Mouse (Mus musculus): Measurements from ENCODE around the gene Hsf2.
"Not testable (repeated sequence)": the region's sequence is repeated elsewhere in the genome, so short reads cannot be mapped to it uniquely, and the experiment has no call there.

Hsf2 gene

DNA sequence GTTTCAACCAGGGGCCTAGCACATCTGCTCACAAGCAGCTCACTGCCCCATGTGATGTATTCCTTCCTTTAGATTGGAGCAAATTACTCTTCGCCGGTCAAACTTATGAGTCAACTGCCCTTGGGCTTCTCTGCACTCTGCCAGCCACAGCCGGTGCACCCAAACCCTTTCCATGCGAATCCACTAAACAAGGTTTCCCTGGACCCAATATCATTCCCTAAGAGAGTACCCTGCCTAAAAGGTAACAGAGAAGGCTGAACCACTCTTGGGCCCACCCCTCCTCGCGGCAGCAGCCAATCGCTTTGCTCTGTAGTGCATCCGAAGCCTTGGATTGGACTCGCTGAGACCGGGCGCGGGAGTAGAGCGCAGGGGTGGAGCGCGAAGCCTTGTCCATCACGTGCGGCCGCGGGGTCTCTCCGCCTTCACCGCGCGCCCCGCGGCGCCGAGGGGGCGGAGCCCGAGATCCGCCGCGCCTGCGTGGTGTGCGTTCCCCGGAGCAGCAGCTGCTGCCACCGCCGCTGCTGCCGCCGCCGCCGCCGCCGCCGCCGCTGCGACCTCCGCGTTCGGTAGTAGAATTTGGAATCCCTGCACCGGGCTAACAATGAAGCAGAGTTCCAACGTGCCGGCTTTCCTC, at the start of gene Hsf2:
Gene Hsf2 (plus strand): TSS at position 478 of the 634 bp plus-strand sequence.
- DNase-seq (ENCODE audit: low spot score): peak; percentile 95

- DNase-seq (ENCODE audit: low spot score): no peak
These were observed 48.3 kb upstream of the Hsf2 start for GRCm38 (mm10) chr10:57437898-57438297.

DNA sequence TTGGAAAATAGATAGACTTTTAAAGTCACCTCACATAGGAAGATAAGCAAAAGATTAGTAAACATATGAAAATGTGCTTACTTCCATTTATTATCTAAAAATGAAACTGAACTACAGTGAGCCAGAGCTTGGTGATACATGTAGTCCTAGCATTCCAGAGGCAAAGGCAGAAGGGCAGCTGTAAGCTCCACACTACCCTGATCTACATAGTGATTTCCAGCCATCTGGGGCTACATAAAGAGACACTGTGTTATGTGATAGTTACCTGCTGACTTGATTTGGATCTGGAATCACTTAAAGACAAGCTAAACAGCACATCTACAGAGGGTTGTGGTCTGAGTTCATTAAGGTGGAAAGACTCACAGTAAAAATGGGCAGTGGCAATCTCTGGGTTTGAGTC, 45.1 kb upstream of the Hsf2 start:
- no peak for DNase-seq (ENCODE audit: low spot score)

DNA sequence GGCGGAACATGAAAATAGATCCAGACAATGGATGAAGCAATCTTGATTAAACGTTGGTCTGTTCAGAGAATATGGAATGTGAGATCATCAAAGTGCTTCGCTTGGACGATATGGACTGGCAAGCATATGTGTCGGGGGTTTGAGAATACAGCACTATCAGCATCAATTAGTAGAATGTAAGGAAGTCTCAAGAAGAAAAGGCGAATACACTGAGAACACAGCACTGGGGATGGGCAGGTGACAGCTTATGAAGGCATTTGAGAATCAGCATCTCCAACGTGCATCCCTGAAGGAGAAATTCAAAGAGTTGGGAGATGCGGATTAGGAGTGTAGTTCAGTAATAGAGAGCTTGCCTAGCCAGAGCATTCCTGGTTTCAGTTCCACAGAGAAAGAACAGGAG, 41.8 kb upstream of the Hsf2 start:
- no peak for DNase-seq (ENCODE audit: low spot score)

- DNase-seq (ENCODE audit: low spot score): no peak
These were observed 40.5 kb upstream of the Hsf2 start for GRCm38 (mm10) chr10:57445655-57446054.

- DNase-seq (ENCODE audit: low spot score): no peak
These were observed 38.5 kb upstream of the Hsf2 start for GRCm38 (mm10) chr10:57447657-57448050.

DNA sequence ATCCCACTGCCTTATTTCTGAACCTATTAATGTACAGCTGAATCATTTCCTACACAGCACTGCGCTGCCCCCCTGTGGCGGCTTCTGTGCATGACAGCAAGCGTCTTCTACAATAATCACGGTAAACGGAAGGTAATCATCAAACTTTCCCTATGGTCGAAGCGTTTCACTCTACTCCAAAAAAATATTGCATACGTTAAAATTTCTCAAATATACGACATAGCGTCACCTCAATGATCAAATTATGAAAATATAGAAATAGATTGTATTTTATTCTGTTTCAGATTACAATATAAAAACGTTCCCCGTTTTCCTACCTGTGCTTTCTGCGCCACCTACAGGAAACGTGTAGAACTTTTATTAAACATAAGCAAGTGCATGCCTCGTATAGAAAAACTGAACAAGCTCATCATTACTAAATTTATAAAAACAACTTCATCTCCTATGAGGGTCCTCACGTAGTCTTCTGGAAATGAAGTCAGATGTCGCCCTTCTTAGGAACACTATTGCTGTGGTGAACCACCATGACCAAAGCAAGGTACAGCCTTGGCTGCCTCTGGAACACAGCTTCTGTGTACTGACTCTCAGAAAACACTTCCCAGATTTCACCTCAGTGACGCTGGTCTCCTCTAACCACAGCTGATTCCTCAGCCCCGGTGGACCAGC, 38.0 kb upstream of the Hsf2 start:
- no peak for DNase-seq (ENCODE audit: low spot score)

- DNase-seq (ENCODE audit: low spot score): not testable (repeated sequence)
These were observed 22.9 kb upstream of the Hsf2 start for GRCm38 (mm10) chr10:57463298-57463697.

- DNase-seq (ENCODE audit: low spot score): no peak
These were observed 20.4 kb upstream of the Hsf2 start for GRCm38 (mm10) chr10:57465768-57466167.

GRCm38 (mm10) chr10:57477121-57477843, 8.9 kb upstream of the Hsf2 start:
- DNase-seq (ENCODE audit: low spot score): no peak

DNA sequence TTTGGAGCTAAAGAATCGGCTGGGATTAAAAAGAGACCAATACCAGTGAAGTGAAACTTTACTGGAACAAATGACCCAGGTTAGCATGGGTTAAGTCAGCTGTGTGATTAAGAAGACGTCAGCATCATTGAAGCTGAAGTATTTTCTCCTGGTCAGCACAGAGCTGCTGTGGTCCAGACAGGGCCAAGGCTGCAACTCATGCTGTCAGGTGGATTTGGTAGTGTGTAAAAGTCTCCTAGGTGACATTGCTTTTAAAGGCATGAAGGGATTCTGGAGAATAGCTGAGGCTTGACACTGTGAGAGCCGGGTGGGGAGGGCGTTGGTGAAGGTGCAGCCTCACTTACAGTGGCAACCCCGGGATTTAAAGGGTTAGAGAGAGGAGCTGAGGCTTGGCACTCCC, 4.5 kb upstream of the Hsf2 start:
- DNase-seq (ENCODE audit: low spot score): no peak

- no peak for DNase-seq (ENCODE audit: low spot score)
These were observed 1.4 kb upstream of the Hsf2 start for GRCm38 (mm10) chr10:57484741-57485140.

GRCm38 (mm10) chr10:57486542-57487071, 422 bp downstream of the Hsf2 start:
- no peak for DNase-seq (ENCODE audit: low spot score)

GRCm38 (mm10) chr10:57487201-57487600, 1.0 kb downstream of the Hsf2 start:
- DNase-seq (ENCODE audit: low spot score): peak; percentile 43

GRCm38 (mm10) chr10:57488591-57488990, 2.4 kb downstream of the Hsf2 start:
- no peak for DNase-seq (ENCODE audit: low spot score)

GRCm38 (mm10) chr10:57492050-57492449, 5.9 kb downstream of the Hsf2 start:
- DNase-seq (ENCODE audit: low spot score): no peak

GRCm38 (mm10) chr10:57499414-57500156, 13.4 kb downstream of the Hsf2 start:
- peak; percentile 59 for DNase-seq (ENCODE audit: low spot score)

DNA sequence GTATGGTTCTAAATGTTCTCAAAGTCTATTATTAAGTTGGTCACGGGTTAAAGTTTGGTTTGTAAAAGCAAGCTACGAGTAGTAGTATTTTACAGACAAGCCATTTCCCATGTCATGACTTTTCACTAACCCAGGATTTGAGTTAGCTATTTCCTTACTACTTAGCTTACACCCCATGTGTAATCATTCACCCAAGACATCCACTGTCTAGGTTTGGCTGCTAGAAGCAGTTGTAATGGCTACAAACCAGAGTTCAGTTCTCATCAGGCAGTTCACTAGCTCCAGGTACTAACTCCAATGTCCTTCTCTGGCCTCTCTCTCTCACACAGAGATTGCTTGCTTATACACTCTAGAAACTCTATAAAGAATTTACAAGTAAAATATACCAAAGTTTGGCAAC, 28.4 kb downstream of the Hsf2 start:
- no peak for DNase-seq (ENCODE audit: low spot score)

DNA sequence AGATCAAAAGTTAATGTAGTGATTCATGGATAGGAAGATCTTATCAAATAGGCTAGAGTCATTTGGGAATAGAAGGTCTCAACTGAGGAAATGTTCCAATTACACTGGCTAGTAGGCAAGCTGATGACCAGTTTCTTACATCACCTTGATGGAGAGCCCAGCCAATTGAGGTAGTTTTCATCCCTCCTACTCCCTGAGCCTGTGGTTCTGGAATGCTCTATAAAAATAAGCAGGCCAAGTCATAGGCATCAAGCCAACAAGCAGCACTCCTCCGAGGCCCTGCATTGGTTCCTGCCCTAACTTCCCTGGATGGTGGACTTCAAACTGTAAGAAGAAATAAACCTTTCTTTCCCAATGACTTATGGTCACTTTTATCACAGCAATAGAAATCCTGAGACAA, 29.1 kb downstream of the Hsf2 start:
- DNase-seq (ENCODE audit: low spot score): no peak

DNA sequence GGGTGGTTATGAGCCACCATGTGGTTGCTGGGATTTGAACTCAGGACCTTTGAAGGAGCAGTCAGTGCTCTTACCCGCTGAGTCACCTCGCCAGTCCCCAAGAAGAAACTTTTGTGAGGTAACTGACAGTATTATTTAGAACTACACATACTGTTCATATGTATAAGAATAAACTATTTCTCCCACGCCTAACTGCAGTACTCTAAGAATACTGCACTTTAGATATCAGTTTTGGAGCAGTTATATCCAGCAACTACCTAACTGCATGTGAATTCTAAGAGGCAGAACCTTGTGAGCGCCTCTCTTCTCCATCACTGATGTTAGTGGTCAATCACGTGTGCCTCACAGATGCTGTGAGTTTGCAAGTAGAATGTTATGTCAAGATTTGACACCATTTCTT, 40.3 kb downstream of the Hsf2 start:
- no peak for DNase-seq (ENCODE audit: low spot score)

DNA sequence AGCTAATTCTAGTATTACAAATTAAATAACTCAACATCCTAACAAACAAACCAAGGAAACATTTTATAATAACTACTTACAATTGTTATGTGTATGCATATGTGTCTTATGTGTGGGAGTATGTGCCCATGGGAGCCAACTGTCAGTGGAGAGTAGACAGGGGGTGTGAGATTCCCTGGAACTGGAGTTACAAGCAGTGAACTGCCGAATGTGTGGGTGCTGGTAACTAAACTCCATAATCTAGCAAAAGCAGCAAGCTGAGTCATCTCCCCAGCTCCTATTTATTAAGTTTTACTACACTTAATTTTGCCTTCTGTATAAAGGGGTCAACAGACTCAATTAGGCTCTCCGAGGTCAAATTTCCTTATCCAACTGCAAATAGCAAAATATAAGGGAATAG, 44.9 kb downstream of the Hsf2 start:
- no peak for DNase-seq (ENCODE audit: low spot score)

DNA sequence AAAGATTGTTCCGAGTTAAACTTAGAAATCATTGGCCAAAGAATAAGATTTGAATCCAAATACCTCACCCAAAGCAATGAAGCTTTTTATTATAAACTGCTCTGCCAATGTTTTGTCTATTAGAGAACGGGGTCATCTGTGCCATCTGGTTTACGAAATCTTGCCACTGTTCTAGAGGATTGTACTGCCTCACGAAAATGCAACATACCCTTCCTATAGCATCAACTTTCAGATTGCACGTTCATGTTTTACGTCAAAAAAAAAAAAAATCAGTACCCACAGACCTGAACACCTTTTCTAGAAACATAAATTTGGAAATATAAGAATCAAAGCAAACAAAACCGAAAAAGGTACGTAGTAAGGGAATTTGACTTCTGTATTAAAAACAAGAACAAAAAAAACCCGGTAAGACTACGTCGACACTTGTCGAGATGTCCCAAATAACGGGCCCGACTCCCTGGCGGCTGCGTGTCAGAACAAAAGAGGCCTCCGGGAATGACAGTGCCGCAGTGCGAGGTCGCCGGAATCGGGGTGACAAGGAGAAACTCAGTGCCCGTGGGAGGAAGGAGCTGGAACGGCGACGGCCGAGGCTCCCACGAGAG, 45.5 kb downstream of the Hsf2 start:
- DNase-seq (ENCODE audit: low spot score): no peak

All from yolk sac, embryonic 10.5 days (tissue).